Mouse (Mus musculus) ES-Bruce4 (cell line): ENCODE measurements at regions not wholly inside any gene's neighbourhood (a gene's known extent, or its start where the extent isn't known, plus 50 kb on each side); places are given as distances from the start of the nearest gene placed in this dataset.

Source experiments
- CTCF ChIP-seq: IDR thresholded peaks from one replicate; pipeline ENCODE4 v1.8.1; 2011; ENCODE audit warnings: low read depth, low read length
- EP300 ChIP-seq: IDR thresholded peaks from 2 replicates; pipeline ENCODE4 v1.6.1; 2011; ENCODE audit warnings: low read depth, low read length; ENCODE audit not compliant: insufficient read depth
- POLR2A ChIP-seq: IDR thresholded peaks from one replicate; pipeline ENCODE4 v1.8.1; 2011; ENCODE audit warnings: low read length; ENCODE audit not compliant: insufficient read depth

- TF ChIP-seq CTCF (no peak), POLR2A (no peak), EP300 (no peak)
Observed at GRCm38 (mm10) chr2:39344207-39344606, 118.0 kb upstream of the Ppp6c start.
